ENCODE assay signal across 31 mouse cellular contexts in genomic region chrX:12346856-12347255, GRCm38 (mm10).
DNase-seq lines count a peak whose midpoint lies in the region; ATAC-seq and TF ChIP-seq lines count a peak whose summit lies in the region.
"Had no signal": no experiment of that assay in that cellular context is flagged by ENCODE, and none has a peak within 500 bp of the region (broad histone marks: within the 10 kb centered on the region; RNA-seq: fewer than 3 reads in every experiment).

No protein-coding gene starts in this region.

- no peak for TF ChIP-seq POLR2A in ES-Bruce4 (IDR thresholded peaks at IDR 0.05; ENCODE audit: insufficient read depth, low read length)

- no peaks in the 10 kb centered on the region for H3K9me3 ChIP-seq in ES-Bruce4 (replicated peaks; ENCODE audit: control insufficient read depth, insufficient read depth, low read length, poor library complexity, severe bottlenecking)
- H3K9me3 ChIP-seq in forebrain, embryonic 13.5 days (replicated peaks), result no peaks in the 10 kb centered on the region
- H3K9me3 ChIP-seq: embryonic facial prominence, embryonic 12.5 days; embryonic facial prominence, embryonic 15.5 days; forebrain, embryonic 12.5 days; G1E; heart, embryonic 10.5 days; heart, embryonic 13.5 days; hindbrain, embryonic 12.5 days; hindbrain, embryonic 15.5 days had no signal

- peak; percentile 35 for ATAC-seq in Patski
- no peak for ATAC-seq in forebrain, embryonic 13.5 days
- ATAC-seq in cerebellum, adult (ENCODE audit: insufficient number of reproducible peaks, low FRiP score, low TSS enrichment), result no peak
- ATAC-seq: CD4-positive, CD25-positive, alpha-beta regulatory T cell, adult 4 months; forebrain, embryonic 16.5 days; intestine, postnatal 0 days had no signal

- H3K36me3 ChIP-seq in ES-Bruce4 (ENCODE audit: control insufficient read depth, insufficient read depth, low read length, poor library complexity, severe bottlenecking), result no peaks in the 10 kb centered on the region
- H3K36me3 ChIP-seq in forebrain, embryonic 13.5 days (ENCODE audit: poor library complexity, severe bottlenecking), result no peaks in the 10 kb centered on the region
- H3K36me3 ChIP-seq: embryonic facial prominence, embryonic 12.5 days; embryonic facial prominence, embryonic 15.5 days; forebrain, embryonic 12.5 days; G1E; heart, embryonic 10.5 days; heart, embryonic 13.5 days; hindbrain, embryonic 12.5 days; hindbrain, embryonic 15.5 days had no signal

- CTCF ChIA-PET in Patski (lab: Charles Lee), result no interaction called here

- no peak overlapping the region for H3K9ac ChIP-seq in ES-Bruce4 (ENCODE audit: low read depth, poor library complexity, severe bottlenecking)
- H3K9ac ChIP-seq in forebrain, embryonic 13.5 days, result no peak overlapping the region
- H3K9ac ChIP-seq: embryonic facial prominence, embryonic 12.5 days; embryonic facial prominence, embryonic 15.5 days; forebrain, embryonic 12.5 days; heart, embryonic 13.5 days; hindbrain, embryonic 12.5 days; hindbrain, embryonic 15.5 days had no signal

- POLR2A ChIA-PET in Patski (lab: Charles Lee), result no interaction called here

- peaks cover 2% of the 10 kb centered on the region for H3K4me1 ChIP-seq in ES-Bruce4 (ENCODE audit: control insufficient read depth, insufficient read depth, low read length)
- H3K4me1 ChIP-seq in forebrain, embryonic 13.5 days, result no peaks in the 10 kb centered on the region
- H3K4me1 ChIP-seq: embryonic facial prominence, embryonic 12.5 days; embryonic facial prominence, embryonic 15.5 days; forebrain, embryonic 12.5 days; heart, embryonic 10.5 days; heart, embryonic 13.5 days; hindbrain, embryonic 12.5 days; hindbrain, embryonic 15.5 days had no signal

- H3K4me3 ChIP-seq in ES-Bruce4 (ENCODE audit: low read depth, low read length), result no peak overlapping the region
- H3K4me3 ChIP-seq in forebrain, embryonic 13.5 days, result no peak overlapping the region
- H3K4me3 ChIP-seq: embryonic facial prominence, embryonic 12.5 days; embryonic facial prominence, embryonic 15.5 days; erythroblast, embryonic 14.5 days; forebrain, embryonic 12.5 days; gastrocnemius, adult 2 months; heart, adult 2 months; heart, embryonic 10.5 days; heart, embryonic 13.5 days; hindbrain, embryonic 12.5 days; hindbrain, embryonic 15.5 days had no signal

- in situ Hi-C loops in Patski (cut with MboI; ENCODE audit: low pct_unique_long_range_greater_than_20kb), result no loop called here

- peak; percentile 96 for DNase-seq in 3T3-L1 (ENCODE audit: low read depth, low spot score)
- DNase-seq in Patski (ENCODE audit: low read depth, low spot score), result no peak
- DNase-seq in adipocyte (ENCODE audit: low spot score), result peak; percentile 8
- DNase-seq in lung, postnatal 4 days, result no peak
- no peak for DNase-seq in right cerebral cortex, postnatal 4 days
- DNase-seq: adrenal gland, adult 8-10 months; adrenal gland, postnatal 25 days; B cell, adult 2 months; cerebellum, adult 2 months; cerebellum, adult 9-11 months; cerebellum, postnatal 25 days; gastrocnemius, adult 2 months; gastrocnemius, postnatal 25 days; heart, adult 2 months; heart, postnatal 14 days; kidney, adult 2 months had no signal

- TF ChIP-seq CTCF in ES-Bruce4 (IDR thresholded peaks at IDR 0.05; ENCODE audit: low read depth, low read length) (no peak), Patski (IDR thresholded peaks at IDR 0.05) (no peak)

- WGBS in forebrain, embryonic 13.5 days, result 61% methylated on average over 3 of the region's 3 CpGs

- no peaks in the 10 kb centered on the region for H3K27me3 ChIP-seq in ES-Bruce4 (ENCODE audit: control insufficient read depth, insufficient read depth, low read length, poor library complexity, severe bottlenecking)
- H3K27me3 ChIP-seq in Patski, result no peaks in the 10 kb centered on the region
- H3K27me3 ChIP-seq in forebrain, embryonic 13.5 days, result no peaks in the 10 kb centered on the region
- H3K27me3 ChIP-seq: embryonic facial prominence, embryonic 12.5 days; embryonic facial prominence, embryonic 15.5 days; forebrain, embryonic 12.5 days; heart, embryonic 13.5 days; hindbrain, embryonic 15.5 days had no signal

- no peak overlapping the region for H3K27ac ChIP-seq in ES-Bruce4 (ENCODE audit: insufficient read depth, low read length)
- no peak overlapping the region for H3K27ac ChIP-seq in forebrain, embryonic 13.5 days
- H3K27ac ChIP-seq: embryonic facial prominence, embryonic 12.5 days; embryonic facial prominence, embryonic 15.5 days; forebrain, embryonic 12.5 days; gastrocnemius, adult 2 months; heart, adult 2 months; heart, embryonic 10.5 days; heart, embryonic 13.5 days; hindbrain, embryonic 12.5 days; hindbrain, embryonic 15.5 days had no signal

- H3K4me2 ChIP-seq in forebrain, embryonic 13.5 days, result no peak overlapping the region
- H3K4me2 ChIP-seq: embryonic facial prominence, embryonic 12.5 days; embryonic facial prominence, embryonic 15.5 days; forebrain, embryonic 12.5 days; heart, embryonic 13.5 days; hindbrain, embryonic 12.5 days; hindbrain, embryonic 15.5 days had no signal

- TF ChIP-seq EP300 in ES-Bruce4 (IDR thresholded peaks at IDR 0.05; ENCODE audit: insufficient read depth, low read depth, low read length), result peak; percentile 69; the same call in 1 of the 2 replicates

Comparison
In these comparisons a context has a peak if more than half of its experiments do, and no peak if none do; other contexts are left out.
1. DNase-seq: peak in 3T3-L1 (single experiment) and adipocyte (single experiment); none in Patski (single experiment), lung, postnatal 4 days (0 of 2) and right cerebral cortex, postnatal 4 days (single experiment).